Mouse (Mus musculus) lung, adult 2 months (tissue): Measurements from ENCODE around the gene Scd2. TPM values are rescaled to one million over a fixed set of nuclear protein-coding genes. Genes with fewer than 3 reads are reported as not detected.

Experiments used
- DNase-seq: peaks from one replicate; pipeline ENCODE4 v3.0.0; 2022
- H3K4me1 ChIP-seq: fragments of 200-500 bp; 2 replicates; pipeline ENCODE4 v1.6.1; 2011; ENCODE audit warnings: low read length; ENCODE audit not compliant: control insufficient read depth, insufficient read depth
- H3K4me3 ChIP-seq: fragments of 200-500 bp; replicated peaks from 2 replicates; pipeline ENCODE3; 2011; ENCODE audit warnings: low read depth, mild to moderate bottlenecking, control low read depth, low read length; ENCODE audit errors: extremely low read depth
- CTCF ChIP-seq: fragments of 200-500 bp; IDR thresholded peaks from 2 replicates; pipeline ENCODE4 v1.5.1; 2011; ENCODE audit warnings: mild to moderate bottlenecking, low read length, control low read depth; ENCODE audit not compliant: insufficient read depth
- POLR2A ChIP-seq: fragments of 200-500 bp; IDR thresholded peaks from 2 replicates; pipeline ENCODE4 v1.6.1; 2011; ENCODE audit warnings: low read depth, mild to moderate bottlenecking, control low read depth, low read length, borderline replicate concordance; ENCODE audit errors: extremely low read depth
- WGBS: fragments of 180-500 bp; shearing (Covaris S2); methylation state at CpG from one replicate; pipeline ENCODE4 v1.1.7; 2018; 5-methylcytosine and 5-hydroxymethylcytosine counted together
- polyA plus RNA-seq: library from polyadenylated mRNA; depleted of rRNA; stranded (reverse); fragments of >200 nt; gene quantifications from 2 replicates; pipeline ENCODE4 v1.2.3, GENCODE M21; 2012; rRNA removed

Scd2 gene
- polyA plus RNA-seq, 1 experiment: 384 TPM

DNA sequence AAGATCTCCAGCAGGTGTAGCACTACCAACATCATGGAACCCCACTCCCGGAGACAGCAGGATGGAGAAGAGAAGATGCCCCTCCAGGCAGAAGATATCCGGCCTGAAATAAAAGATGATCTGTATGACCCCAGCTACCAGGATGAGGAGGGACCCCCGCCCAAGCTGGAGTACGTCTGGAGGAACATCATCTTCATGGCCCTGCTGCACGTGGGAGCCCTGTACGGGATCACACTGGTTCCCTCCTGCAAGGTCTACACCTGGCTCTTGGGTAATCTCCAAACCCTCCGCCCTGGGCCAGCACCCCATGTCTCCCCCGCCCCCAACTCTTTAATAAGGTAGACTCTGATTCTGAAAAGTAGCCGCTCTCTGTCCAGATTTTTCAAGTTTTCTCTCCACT lies 40.5 kb downstream of the Scd2 start:
- Histone ChIP-seq H3K4me3 (no peak overlapping the region), H3K4me1 (no peaks in the 10 kb centered on the region)
- WGBS: 86% methylated on average over 9 of the region's 9 CpGs
- TF ChIP-seq CTCF (no peak), POLR2A (no peak)
- no peak for DNase-seq

GRCm38 (mm10) chr19:44335876-44336662 lies 42.6 kb downstream of the Scd2 start:
- Histone ChIP-seq H3K4me1 (no peaks in the 10 kb centered on the region), H3K4me3 (no peak overlapping the region)
- TF ChIP-seq CTCF (no peak), POLR2A (no peak)
- 77% methylated on average over 6 of the region's 6 CpGs for WGBS
- DNase-seq: no peak

GRCm38 (mm10) chr19:44349689-44350088 lies 56.2 kb downstream of the Scd2 start:
- DNase-seq: no peak
- WGBS: 84% methylated on average over 8 of the region's 8 CpGs
- no peak overlapping the region for H3K4me3 ChIP-seq
- TF ChIP-seq POLR2A: no peak
- no peak for TF ChIP-seq CTCF
- no peaks in the 10 kb centered on the region for H3K4me1 ChIP-seq

- Histone ChIP-seq H3K4me1 (no peaks in the 10 kb centered on the region), H3K4me3 (no peak overlapping the region)
- WGBS: 80% methylated on average over 7 of the region's 7 CpGs
- no peak for TF ChIP-seq CTCF
- no peak for TF ChIP-seq POLR2A
- DNase-seq: no peak
These were observed 58.3 kb downstream of the Scd2 start for GRCm38 (mm10) chr19:44351756-44352155.

Other genes with a start within 250 kb of the Scd2 start
- 6.5 and 7.0 TPM in 2 replicates for gene Erlin1, start 223.9 kb upstream of the Scd2 start, polyA plus RNA-seq
- gene Chuk, start 186.2 kb upstream of the Scd2 start, polyA plus RNA-seq: 10.2 and 16.1 TPM in 2 replicates
- 3.6 and 7.5 TPM in 2 replicates for gene Cwf19l1, start 157.8 kb upstream of the Scd2 start, polyA plus RNA-seq
- gene Bloc1s2, start 147.2 kb upstream of the Scd2 start, polyA plus RNA-seq: 15.5 and 19.7 TPM in 2 replicates
- 0.03 and 0.06 TPM in 2 replicates for gene Pkd2l1, start 101.2 kb upstream of the Scd2 start, polyA plus RNA-seq
- gene Scd3, start 90.4 kb upstream of the Scd2 start, polyA plus RNA-seq: 0.14 TPM in 1 of 2 replicates, not detected in the other
- gene Scd4, start 39.4 kb downstream of the Scd2 start, polyA plus RNA-seq: 0.46 and 0.97 TPM in 2 replicates
- gene Scd1, start 114.2 kb downstream of the Scd2 start, polyA plus RNA-seq: 3,425 and 3,454 TPM in 2 replicates
- not detected in 2 replicates for gene Wnt8b, start 199.8 kb downstream of the Scd2 start, polyA plus RNA-seq